Mouse (Mus musculus) neural tube, embryonic 10.5 days (tissue): Measurements from ENCODE around the gene Slc39a11.

Experiments used
- DNase-seq: peaks from one replicate; pipeline ENCODE4 v3.0.0-alpha.2; 2017; ENCODE audit warnings: low spot score; ENCODE audit errors: extremely low spot score

Slc39a11 gene

DNA sequence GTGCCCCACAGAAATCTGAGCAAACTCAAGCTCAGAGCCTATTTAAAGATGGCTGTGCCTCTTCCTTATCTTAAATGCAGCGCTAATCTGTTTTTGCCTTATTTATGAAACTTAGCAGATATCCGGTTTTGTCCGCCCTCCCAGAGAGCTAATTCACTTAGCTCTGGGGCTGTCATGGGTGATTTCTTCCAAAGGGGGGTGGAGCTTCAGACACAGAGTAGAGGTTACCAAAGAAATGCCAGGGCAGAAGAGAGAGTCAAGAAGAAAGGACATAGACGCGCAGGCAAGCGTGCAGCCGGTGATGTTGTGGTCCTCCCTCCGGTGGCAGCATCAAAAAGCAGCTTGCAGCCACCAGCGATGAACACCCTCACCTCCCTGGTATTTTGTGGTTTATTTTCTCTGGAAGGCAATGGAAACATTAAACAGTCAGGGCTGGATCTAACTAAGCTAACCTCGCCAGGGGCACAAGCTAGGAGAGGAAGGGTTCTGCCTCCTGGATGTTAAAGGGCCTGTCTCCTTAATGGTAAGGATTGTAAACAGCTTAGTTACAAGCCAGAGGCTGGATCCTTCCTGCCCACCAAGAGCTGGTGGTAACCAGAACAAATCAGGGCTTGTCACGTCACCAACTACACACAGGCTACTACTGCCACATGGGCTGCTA lies 103.5 kb downstream of the Slc39a11 start:
- DNase-seq, result no peak

DNA sequence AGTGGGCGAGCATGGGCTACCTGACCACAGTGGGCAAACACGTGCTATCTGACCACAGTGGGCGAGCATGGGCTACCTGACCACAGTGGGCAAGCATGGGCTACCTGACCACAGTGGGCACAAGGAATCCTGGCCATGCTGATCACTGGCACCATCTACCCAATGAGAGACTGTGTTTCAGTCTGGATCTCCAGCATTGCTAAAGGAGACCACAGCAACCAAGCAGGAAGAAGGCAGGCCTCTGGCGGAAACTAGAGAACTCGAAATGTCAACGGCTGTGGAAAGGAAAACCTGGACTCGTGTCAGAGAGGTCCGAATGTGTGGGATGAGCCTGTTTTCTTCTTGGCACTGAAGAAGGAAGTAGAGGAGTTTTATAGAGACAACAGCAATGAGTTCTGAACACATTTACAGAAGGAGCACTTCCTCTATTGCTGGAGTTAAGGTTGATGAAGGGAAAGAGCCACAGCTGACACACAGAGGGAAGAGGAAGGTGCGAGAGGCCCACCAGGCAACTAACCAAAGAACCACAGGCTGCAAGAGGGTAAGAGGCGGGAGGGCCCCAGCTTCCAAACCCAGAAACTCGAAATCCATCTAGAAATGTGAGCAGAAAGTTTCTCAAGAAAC lies 105.8 kb downstream of the Slc39a11 start:
- DNase-seq, result no peak

DNA sequence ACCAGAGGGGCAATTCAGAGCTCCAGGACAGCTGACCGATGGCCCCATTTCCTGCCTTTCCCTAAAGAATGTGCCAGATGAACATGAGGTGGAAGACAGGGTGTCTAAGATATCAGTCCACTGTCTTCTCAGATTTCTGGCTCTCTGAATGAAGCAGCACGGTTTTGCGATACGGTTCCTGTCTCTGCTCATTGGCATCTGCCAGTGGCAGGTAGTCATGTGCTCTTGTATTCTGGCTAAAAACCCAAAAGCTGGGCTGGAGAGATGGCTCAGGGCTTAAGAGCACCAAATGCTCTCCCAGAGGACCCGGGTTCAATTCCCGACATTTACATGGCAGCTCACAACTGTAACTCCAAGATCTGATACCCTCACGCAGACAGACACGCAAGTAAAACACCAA lies 108.8 kb downstream of the Slc39a11 start:
- DNase-seq, result no peak

DNA sequence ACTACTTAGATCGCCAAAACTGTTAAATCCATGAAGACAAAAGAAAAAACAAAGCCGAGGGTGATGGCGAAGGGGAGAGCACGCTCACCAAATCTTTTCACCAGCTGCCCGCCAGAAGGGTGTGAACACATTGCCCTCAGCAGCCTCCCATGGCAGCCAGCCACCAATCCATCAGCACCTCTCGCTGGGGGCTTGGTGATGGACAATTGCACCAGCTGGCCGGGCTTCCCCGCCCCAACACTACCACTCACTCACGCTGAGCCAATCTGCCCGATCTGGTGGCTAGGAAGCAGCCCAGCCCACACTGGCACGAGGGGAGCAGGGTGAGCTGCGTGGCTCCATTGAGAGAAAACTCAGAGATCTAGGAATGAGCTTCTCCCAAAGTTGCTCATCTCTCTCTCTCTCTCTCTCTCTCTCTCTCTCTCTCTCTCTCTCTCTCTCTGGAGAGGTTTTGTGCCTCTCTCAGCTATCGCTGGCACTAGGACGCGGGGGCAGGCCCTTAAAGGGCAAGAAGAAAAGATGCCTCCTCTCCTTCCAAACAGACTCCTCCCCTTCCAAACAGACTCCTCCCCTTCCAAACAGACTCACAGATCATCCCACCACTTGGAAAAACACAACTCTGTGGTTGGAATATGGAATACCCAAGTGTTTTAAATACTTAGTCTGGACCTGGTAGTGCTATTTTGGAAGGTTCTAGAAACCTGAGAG lies 110.2 kb downstream of the Slc39a11 start:
- DNase-seq, result peak; percentile 47

DNA sequence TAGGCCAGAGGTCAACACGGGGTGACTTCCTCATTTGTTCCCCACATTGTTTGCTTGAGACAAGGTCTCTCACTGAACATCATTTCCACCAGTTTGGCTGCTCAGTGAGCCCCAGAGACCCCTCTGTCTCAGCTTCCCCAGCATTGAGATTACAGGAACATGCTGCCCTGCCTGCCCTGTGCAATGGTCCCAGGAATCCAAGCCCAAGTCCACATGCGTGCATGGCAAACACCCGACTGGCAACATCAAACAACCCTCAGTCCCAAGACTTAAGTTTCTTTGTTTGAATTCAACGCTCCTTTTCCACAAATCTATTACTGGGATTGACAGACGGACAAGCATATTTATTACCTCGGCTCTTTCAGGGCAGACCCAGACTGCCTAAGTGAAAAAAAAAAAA lies 110.8 kb downstream of the Slc39a11 start:
- DNase-seq, result no peak

DNA sequence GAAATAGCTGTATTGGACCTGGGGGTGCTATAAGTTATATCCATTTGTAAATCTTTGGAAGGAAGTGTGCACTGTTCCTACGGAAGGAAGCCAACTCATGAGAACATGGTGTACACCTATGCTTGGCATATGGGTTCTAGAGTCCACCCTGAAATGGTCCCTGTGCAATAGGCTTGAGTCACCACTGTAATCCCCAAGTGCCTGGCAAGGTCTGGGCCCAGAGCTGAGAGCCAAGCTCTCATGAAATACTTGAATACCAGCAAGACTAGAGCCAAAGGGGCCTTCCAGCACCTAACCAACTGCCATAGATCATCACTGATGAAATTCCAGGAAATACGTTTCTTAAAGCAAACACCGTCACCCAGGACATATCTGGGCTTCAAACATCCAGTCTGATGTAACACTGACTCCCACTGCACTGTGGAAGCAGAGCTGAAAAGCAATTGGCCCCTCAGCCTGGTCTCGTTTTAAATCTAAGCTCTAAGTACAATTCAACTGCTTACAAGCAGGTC lies 111.4 kb downstream of the Slc39a11 start:
- DNase-seq, result no peak

DNA sequence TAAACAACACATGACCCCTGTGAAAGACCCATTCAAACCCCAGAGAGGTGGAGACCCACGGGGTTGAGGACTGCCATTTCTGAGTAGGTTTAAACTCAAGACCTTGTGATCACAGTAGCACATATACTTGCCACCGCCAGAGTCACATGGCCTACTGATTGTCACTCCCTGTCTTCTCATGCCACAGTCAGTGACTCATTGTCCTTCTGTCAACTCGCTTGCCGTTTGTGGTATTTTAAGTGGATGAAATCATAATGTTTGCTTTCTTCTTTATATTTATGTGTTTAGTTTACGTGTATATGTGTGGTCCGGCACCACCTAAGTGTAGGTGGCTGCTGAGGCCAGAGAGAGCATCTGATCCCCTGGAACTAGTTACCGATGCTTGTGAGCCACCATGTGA lies 112.2 kb downstream of the Slc39a11 start:
- DNase-seq, result no peak

DNA sequence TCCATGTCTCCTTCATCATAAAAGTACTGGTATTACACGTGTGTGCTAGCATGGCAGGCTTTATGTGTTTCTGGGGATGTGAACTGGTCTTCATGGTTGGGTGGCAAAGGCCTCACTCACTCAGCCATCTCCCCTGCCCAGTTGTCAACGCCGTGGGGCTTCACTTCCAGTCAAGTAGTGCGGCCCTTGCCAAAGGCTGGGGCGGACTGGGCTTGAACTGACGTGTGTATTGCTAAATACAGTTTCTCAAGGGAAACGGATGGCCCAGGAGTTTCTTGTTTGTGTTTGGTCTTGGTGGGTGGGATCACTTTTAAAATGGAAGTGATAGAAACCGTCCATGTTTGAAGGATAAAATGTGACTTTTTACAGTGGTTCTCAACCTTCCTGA lies 112.7 kb downstream of the Slc39a11 start:
- no peak for DNase-seq

DNA sequence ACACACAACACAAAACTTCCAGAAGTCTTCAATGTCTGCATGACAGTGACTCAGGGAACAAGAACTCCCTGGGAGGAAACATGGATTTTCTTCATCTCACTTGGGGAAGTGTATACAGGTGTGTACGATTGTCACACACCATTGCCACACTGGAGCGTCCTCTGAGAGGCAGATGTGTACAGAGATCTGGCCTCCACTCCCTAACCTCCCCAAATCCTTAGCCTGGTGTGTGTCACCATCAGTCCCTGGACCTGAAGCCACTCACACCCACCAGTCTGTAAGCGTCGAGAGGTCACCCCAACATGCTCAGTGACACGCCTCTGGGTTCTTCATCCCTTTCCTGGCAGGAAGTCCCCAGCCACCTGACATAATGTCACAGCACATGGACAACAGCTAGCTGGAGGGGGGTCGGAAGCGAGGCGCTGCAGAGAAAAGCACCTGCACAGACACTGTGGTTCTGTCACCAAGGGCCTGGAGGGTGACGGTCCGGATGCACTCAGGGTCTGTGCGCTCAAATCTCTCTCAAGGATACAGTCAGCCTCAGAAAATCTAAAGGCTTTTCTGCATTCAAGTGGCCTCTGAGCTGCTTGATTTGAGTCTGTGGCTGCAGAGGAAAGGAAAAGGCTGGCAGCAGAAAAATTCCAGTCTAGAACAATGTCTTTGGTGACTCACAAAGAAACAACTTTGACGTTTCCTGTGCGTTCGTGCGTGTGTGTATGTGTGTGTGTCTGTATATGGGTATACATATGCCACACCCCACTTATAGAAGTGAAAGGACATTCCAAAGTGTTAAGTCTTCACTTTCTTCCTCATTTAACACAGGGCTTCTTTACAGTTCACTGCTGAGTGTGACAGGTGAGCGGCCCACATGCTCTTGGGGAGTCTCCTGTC lies 113.3 kb downstream of the Slc39a11 start:
- DNase-seq, result no peak

DNA sequence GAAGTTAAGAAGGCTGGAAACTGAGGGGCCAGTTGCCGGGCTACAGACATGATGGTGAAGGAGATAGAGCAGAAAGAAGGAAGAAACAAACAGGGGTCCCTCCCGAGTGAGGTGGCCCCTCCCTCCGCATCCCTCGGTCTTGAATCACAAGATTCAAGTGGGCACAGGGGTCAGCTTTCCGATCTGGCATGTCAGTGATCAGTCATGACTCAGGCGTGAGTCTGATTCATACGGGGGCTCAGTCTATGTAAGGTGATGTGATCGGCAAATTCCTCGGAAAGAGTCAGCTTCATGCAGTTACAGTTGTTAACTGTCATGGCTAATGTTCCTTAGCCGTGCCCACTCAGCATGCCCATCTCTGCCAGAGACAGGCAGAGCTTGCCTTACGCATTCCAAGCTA lies 115.5 kb downstream of the Slc39a11 start:
- DNase-seq, result no peak

DNA sequence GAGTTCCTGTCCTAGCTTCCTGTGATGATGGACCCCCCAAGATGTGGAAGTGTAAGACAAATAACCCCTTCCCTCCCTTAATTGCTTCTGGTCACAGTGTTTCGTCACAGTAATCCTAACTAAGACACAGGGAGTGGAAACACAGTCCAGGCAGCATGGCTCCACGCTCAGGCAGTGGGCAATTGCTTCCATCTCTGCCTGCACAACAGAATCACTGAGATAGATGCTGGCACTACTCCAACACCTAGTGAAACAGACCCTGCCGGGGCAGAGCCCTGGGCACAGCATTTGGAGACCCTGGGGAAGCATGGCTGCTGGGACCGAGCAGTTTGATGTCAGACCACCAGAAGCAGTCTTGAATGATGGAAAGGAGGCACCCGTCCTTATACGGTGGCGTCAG lies 115.9 kb downstream of the Slc39a11 start:
- no peak for DNase-seq

DNA sequence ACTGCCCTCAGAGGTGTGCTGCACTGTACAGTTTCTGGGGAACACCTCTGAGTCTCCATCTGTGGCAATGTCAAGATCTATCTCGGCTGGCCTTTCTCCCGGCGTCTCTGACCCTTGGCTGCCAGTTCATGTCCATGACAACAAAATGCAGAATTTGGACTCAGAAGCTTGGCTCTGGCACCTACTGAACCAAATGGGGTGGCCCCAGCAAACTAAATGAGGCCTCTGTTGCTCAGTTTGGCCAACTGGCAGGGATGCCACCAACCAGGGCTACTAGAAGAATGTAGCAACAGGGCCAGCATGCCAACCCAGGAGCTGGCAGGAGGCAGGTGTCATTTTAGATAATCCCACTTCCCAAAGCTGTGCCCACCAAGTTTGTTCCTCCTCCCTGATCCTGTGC lies 121.5 kb downstream of the Slc39a11 start:
- no peak for DNase-seq

DNA sequence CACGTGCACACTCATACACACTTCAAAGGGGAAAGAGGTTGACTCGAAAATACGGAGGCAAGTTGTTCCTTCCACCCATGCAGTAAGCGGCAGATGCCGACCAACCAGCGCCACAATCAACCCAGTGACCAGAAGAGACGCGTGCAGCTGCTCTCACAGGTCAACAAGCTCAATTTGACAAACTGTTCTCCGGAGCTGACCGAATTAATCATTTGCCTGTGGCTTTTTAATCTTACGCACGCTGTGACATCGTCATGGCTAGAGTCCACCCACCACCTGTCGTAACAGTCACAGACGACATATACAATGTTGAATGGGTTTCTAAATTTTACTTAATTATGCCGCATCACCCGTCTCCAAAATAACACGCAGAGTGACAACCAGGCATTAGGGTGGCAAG lies 124.1 kb downstream of the Slc39a11 start:
- DNase-seq, result no peak

DNA sequence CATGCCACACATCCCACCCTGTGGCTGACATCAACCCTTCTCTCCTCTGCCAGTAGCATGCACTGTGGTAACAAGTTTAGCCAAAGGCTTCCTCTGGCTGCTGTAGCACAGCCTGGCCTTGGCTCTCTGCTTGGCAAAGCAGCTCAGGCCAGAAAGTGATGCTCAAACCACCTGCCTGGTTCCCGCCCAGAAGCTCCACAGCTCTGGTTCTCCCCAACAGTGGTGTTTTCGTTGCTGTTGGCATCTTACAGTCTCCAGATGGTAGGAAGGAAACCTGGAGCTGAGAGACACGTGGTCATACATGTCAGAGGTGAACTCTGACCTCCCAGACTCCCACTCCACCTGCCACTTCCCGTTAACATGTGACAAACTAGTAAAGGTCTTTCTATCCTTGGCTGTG lies 127.2 kb downstream of the Slc39a11 start:
- no peak for DNase-seq

DNA sequence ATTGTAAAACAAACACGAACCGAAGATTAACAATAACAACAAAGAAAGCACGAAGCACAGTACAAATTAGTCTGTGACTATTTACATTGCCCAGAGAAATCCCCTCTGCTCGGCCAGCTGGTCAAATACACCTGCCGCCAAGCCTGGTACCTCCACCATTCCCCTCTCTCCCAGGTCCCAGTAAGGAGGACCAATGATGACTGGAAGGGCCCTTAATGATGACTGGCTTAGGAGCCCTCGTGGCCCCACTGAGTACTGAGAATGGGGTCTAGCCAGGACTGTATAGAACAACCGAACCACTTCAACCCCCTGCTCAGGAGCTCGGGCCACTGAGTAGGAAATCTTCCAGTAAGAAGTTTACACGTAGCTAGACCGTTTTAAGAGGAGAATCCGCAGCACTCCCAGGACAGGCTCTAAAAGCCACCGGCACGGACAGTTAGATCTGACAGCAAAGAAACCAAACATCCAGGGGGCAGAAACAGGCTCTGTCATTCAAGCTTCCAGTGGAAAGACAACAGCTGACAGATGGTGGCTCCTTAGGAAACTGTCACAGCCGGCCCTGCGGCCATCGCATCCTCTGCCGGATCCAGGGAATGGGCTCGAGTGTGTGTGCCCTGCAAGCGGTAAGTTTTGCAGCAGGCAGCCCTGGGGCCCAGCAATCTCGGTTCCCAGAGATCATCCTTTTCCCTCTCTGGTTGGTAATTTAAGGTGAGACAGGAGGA lies 128.2 kb downstream of the Slc39a11 start:
- no peak for DNase-seq

DNA sequence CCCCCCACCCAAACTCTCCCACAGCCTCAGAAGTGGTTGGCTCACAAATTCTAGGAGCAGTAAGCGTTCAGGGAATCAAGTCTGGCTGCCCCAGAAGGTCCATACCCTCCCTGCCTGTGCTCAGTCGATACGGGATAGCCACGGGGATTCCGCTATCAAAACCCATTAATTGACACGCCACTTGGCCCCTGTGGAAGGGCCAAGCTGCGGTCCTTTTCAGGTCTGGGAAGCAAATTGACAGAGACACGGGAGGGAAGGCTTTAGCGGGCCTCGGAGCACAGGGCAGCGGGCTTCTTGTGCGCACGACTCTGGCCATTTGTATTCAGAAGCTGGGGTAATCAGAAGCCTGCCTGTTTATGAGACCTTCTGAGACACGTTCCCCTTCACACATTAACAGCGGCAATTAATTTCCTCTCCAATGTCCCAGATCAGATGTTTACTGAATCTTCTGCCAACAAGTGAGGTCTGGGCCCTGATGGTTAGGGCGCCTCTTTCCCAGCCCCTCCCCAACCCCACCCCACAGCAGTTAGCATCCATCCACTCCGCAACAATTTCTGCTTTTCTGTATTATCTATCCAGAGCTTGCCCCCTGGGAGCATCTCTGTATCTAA lies 128.9 kb downstream of the Slc39a11 start:
- DNase-seq, result no peak

DNA sequence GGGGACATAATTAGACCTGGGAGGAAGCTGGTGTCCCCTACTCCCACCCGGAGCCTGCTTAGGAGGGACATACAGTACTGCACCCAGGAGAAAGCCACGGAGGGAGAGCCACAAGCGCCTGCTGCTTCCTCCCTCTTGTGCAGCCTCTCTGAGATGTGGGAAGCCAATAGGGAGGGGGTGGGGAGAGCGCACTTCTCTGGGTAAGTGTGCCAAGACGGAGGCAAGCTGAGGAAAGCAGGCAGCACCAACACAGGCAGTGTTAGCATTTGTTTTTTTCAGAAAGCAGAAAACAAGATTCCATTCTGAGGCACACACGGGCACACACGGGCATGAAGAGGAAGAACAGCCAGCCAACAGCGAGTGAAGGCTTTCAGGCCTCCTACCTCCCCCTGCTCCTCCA lies 129.5 kb downstream of the Slc39a11 start:
- DNase-seq, result no peak

DNA sequence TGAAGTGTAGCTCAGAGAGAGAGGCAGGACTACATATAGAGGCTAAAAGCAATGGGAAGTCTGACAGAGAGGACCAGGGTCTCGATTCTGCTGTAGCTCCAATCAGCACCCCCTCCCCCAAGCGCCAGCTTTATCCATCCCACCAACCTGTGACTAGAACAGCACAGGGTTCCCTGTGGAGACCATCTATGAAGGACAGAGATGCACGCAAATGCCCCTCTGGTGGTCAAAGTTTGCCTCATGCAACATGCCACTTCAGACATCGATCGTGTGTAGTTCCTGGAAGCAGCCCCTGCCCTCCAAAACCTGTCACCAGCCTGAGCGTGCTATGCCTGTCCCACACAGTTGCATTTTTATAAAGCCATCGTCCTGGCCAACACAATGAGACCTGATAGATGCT lies 129.9 kb downstream of the Slc39a11 start:
- no peak for DNase-seq

DNA sequence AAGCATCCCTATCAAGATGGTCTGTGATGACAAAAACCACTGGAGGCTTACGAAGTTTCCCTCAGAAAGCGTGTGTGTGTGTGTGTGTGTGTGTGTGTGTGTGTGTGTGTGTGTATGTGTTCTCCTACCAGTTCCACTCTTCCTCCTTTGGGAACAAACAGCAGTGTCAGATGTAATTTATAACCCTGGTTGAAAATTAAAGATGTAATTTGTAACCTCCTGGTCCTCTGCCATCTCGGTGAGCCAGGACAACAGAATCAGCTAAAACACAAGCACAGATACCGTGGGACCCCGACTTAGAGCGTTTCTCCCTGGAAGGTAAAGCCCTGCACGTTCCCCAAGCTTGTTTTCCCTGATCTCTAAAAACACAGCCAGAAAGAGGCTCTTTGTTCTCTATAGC lies 131.7 kb downstream of the Slc39a11 start:
- DNase-seq, result no peak

DNA sequence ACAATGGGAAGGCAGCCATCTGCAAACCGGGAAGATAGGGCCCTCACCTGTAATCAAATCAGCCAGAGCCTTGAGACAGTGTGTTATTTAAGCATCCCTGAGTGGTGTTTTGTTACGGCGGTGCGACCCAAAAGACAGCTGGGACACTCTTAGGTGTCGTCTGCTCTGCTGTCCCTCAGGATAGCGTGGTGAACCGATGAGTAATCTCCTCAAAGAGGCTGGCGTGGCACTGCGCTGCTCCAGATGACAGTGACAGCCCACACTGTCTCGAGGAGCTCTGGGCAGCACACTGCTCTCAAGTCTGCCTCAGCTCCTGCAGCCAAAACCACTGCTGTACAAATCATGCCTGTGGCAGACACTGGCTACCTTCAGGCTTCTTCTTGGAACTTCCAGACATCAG lies 133.7 kb downstream of the Slc39a11 start:
- no peak for DNase-seq

DNA sequence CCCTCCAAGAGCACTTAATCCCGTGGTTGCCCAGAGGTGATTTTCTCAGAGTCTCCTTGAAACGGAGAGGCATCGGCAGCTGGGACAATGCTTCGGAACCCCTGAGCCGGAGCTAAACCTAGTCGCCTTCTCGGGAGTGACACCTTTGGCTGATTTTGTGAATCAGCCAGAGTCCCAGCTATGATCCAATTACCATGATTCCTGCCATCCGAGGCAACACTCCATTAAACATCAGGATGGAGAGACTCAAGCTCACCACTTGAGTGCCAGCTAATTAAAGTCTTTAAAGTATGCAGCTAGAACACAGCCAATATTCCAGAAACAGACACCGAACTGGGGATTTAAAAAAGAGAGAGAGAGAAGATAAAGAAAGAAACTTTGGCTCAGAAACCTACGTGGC lies 136.9 kb downstream of the Slc39a11 start:
- no peak for DNase-seq
